Mouse (Mus musculus): ENCODE measurements around the gene Slc25a33. TPM values are rescaled to one million over a fixed set of nuclear protein-coding genes. Genes with fewer than 3 reads are reported as not detected.
A peak's percentile ranks its signal among the peaks of the same experiment; 100 is the strongest.
"Not testable (repeated sequence)": the region's sequence is repeated elsewhere in the genome, so short reads cannot be mapped to it uniquely, and the experiment has no call there.

The Slc25a33 gene
- 5.1 and 6.0 TPM in 2 replicates for polyA plus RNA-seq (2015; fragmentation: Nextera tagmentation; extraction: Ambion mirVana)

- Histone ChIP-seq H3K27ac (peak within 1 kb of the TSS; percentile 66), H3K27me3 (no peaks in the 10 kb centered on the region), H3K4me3 (peak within 1 kb of the TSS; percentile 71), H3K4me1 (replicated peaks) (peaks cover 29% of the 10 kb centered on the region), H3K36me3 (no peaks in the 10 kb centered on the region), H3K9ac (peak within 1 kb of the TSS; percentile 71), H3K4me2 (peak within 1 kb of the TSS; percentile 99), H3K9me3 (replicated peaks) (no peaks in the 10 kb centered on the region)
- WGBS: under 1% methylated on average over 50 of the region's 51 CpGs
- peak; percentile 98 for ATAC-seq (replicated peaks; ENCODE audit: insufficient number of reproducible peaks, insufficient read depth, low FRiP score, low read depth)
These were observed at the start of gene Slc25a33 for GRCm38 (mm10) chr4:149774094-149774470. Slc25a33 (minus strand) TSS chr4:149774277.

- Histone ChIP-seq H3K27me3 (no peaks in the 10 kb centered on the region), H3K4me2 (no peak overlapping the region), H3K4me3 (no peak overlapping the region), H3K9ac (no peak overlapping the region), H3K27ac (no peak overlapping the region), H3K9me3 (replicated peaks) (no peaks in the 10 kb centered on the region), H3K4me1 (replicated peaks) (peaks cover 9% of the 10 kb centered on the region), H3K36me3 (no peaks in the 10 kb centered on the region)
- WGBS: 69% methylated on average over 7 of the region's 7 CpGs
- no peak for ATAC-seq (replicated peaks; ENCODE audit: insufficient number of reproducible peaks, insufficient read depth, low FRiP score, low read depth)
These were observed 48.6 kb upstream of the Slc25a33 start for GRCm38 (mm10) chr4:149822586-149823196.

GRCm38 (mm10) chr4:149822126-149822525 lies 48.0 kb upstream of the Slc25a33 start:
- 54% methylated on average over 9 of the region's 9 CpGs for WGBS
- ATAC-seq (replicated peaks; ENCODE audit: insufficient number of reproducible peaks, insufficient read depth, low FRiP score, low read depth): no peak

GRCm38 (mm10) chr4:149820569-149820968 lies 46.5 kb upstream of the Slc25a33 start:
- 11% methylated on average over 6 of the region's 6 CpGs for WGBS
- H3K4me2 ChIP-seq: no peak overlapping the region
- H3K27me3 ChIP-seq: no peaks in the 10 kb centered on the region
- H3K27ac ChIP-seq: no peak overlapping the region
- H3K9me3 ChIP-seq (replicated peaks): no peaks in the 10 kb centered on the region
- no peak overlapping the region for H3K9ac ChIP-seq
- ATAC-seq (replicated peaks; ENCODE audit: insufficient number of reproducible peaks, insufficient read depth, low FRiP score, low read depth): peak; percentile 79
- no peak overlapping the region for H3K4me3 ChIP-seq
- H3K36me3 ChIP-seq: no peaks in the 10 kb centered on the region
- peaks cover 9% of the 10 kb centered on the region for H3K4me1 ChIP-seq (replicated peaks)

More at GRCm38 (mm10) chr4:149822126-149822525, 48.0 kb upstream of the Slc25a33 start:
- no peak overlapping the region for H3K4me3 ChIP-seq
- H3K9me3 ChIP-seq (replicated peaks): no peaks in the 10 kb centered on the region
- no peak overlapping the region for H3K4me2 ChIP-seq
- peaks cover 9% of the 10 kb centered on the region for H3K4me1 ChIP-seq (replicated peaks)
- no peak overlapping the region for H3K9ac ChIP-seq
- H3K27me3 ChIP-seq: no peaks in the 10 kb centered on the region
- H3K27ac ChIP-seq: no peak overlapping the region
- H3K36me3 ChIP-seq: no peaks in the 10 kb centered on the region

DNA sequence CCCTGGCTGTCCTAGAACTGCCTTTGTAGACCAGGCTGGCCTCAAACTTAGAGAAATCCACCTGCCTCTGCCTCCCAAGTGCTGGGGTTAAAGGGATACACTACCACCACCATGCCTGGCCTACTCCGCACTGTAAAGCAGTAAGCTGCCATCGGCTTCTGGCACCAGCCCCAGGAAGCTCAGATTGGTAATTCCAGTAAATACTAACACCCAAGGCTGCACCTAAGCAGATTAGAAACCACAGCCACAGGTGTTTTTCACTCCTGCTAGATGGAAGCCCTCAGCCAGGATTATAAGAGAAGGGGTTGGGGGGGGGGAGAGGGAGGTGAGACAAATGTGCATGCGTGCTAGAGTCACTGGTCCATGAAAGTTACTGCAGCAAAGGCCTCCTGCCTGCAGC lies 45.1 kb upstream of the Slc25a33 start:
- no peak overlapping the region for H3K4me2 ChIP-seq
- WGBS: 75% methylated on average over 3 of the region's 3 CpGs
- H3K9ac ChIP-seq: no peak overlapping the region
- H3K36me3 ChIP-seq: no peaks in the 10 kb centered on the region
- H3K9me3 ChIP-seq (replicated peaks): no peaks in the 10 kb centered on the region
- ATAC-seq (replicated peaks; ENCODE audit: insufficient number of reproducible peaks, insufficient read depth, low FRiP score, low read depth): no peak
- no peaks in the 10 kb centered on the region for H3K27me3 ChIP-seq
- H3K27ac ChIP-seq: no peak overlapping the region
- no peak overlapping the region for H3K4me3 ChIP-seq
- peaks cover 9% of the 10 kb centered on the region for H3K4me1 ChIP-seq (replicated peaks)

- Histone ChIP-seq H3K4me2 (no peak overlapping the region), H3K27me3 (no peaks in the 10 kb centered on the region), H3K9me3 (replicated peaks) (no peaks in the 10 kb centered on the region), H3K9ac (no peak overlapping the region), H3K4me1 (replicated peaks) (peaks cover 9% of the 10 kb centered on the region), H3K27ac (no peak overlapping the region), H3K4me3 (no peak overlapping the region), H3K36me3 (no peaks in the 10 kb centered on the region)
- ATAC-seq (replicated peaks; ENCODE audit: insufficient number of reproducible peaks, insufficient read depth, low FRiP score, low read depth): no peak
- WGBS: 86% methylated on average over 9 of the region's 9 CpGs
These were observed 42.5 kb upstream of the Slc25a33 start for GRCm38 (mm10) chr4:149816598-149816997.

- Histone ChIP-seq H3K36me3 (no peaks in the 10 kb centered on the region), H3K27ac (no peak overlapping the region), H3K4me1 (replicated peaks) (peaks cover 6% of the 10 kb centered on the region), H3K9ac (no peak overlapping the region), H3K4me2 (no peak overlapping the region), H3K9me3 (replicated peaks) (no peaks in the 10 kb centered on the region), H3K4me3 (no peak overlapping the region), H3K27me3 (peaks cover under 1% of the 10 kb centered on the region)
- no peak for ATAC-seq (replicated peaks; ENCODE audit: insufficient number of reproducible peaks, insufficient read depth, low FRiP score, low read depth)
- 85% methylated on average over 14 of the region's 14 CpGs for WGBS
These were observed 41.5 kb upstream of the Slc25a33 start for GRCm38 (mm10) chr4:149815586-149815985.

GRCm38 (mm10) chr4:149813409-149814184 lies 39.5 kb upstream of the Slc25a33 start:
- Histone ChIP-seq H3K4me1 (replicated peaks) (peaks cover 8% of the 10 kb centered on the region; the same call in 1 of the 2 replicates), H3K9ac (no peak overlapping the region), H3K9me3 (replicated peaks) (no peaks in the 10 kb centered on the region), H3K4me2 (no peak overlapping the region), H3K4me3 (no peak overlapping the region), H3K36me3 (no peaks in the 10 kb centered on the region), H3K27ac (no peak overlapping the region), H3K27me3 (peaks cover 19% of the 10 kb centered on the region)
- ATAC-seq (replicated peaks; ENCODE audit: insufficient number of reproducible peaks, insufficient read depth, low FRiP score, low read depth): no peak
- WGBS: 51% methylated on average over 14 of the region's 14 CpGs

GRCm38 (mm10) chr4:149810372-149810771 lies 36.3 kb upstream of the Slc25a33 start:
- H3K4me3 ChIP-seq; H3K9ac ChIP-seq; ATAC-seq (replicated peaks; ENCODE audit: insufficient number of reproducible peaks, insufficient read depth, low FRiP score, low read depth); H3K36me3 ChIP-seq; H3K4me1 ChIP-seq (replicated peaks); H3K9me3 ChIP-seq (replicated peaks); H3K4me2 ChIP-seq; H3K27ac ChIP-seq: not testable (repeated sequence)
- peaks cover 32% of the 10 kb centered on the region for H3K27me3 ChIP-seq

GRCm38 (mm10) chr4:149808584-149809227 lies 34.6 kb upstream of the Slc25a33 start:
- Histone ChIP-seq H3K4me3 (no peak overlapping the region), H3K9me3 (replicated peaks) (no peaks in the 10 kb centered on the region), H3K27ac (no peak overlapping the region), H3K27me3 (peaks cover 32% of the 10 kb centered on the region), H3K9ac (no peak overlapping the region), H3K4me1 (replicated peaks) (peaks cover 8% of the 10 kb centered on the region; the same call in 1 of the 2 replicates), H3K4me2 (no peak overlapping the region), H3K36me3 (no peaks in the 10 kb centered on the region)
- ATAC-seq (replicated peaks; ENCODE audit: insufficient number of reproducible peaks, insufficient read depth, low FRiP score, low read depth): no peak
- WGBS: 37% methylated on average over 11 of the region's 11 CpGs

DNA sequence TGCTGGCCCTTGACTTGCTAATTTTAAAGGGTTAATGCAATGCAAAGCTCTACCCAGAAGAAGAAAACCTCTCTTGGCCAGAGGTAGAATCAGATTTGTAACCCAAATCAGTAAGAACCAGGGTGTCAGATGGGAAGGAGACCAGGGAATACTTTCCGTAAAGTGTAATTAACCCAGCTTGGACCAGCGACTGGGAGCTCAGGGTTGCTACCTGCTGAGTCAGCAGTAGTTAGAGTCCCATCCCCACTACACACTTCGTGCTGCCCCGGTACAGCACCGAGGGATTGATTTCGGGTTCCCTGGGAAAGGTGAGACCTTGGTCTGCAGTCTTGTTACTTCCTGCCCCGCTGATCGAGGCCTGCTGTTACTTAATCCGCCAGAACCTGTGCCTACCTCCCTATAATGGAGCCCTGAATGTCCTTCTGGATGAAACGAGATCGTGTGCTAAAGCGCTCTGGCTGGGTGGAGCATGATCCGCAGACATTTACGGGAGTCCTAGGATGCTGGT lies 34.0 kb upstream of the Slc25a33 start:
- ATAC-seq (replicated peaks; ENCODE audit: insufficient number of reproducible peaks, insufficient read depth, low FRiP score, low read depth): no peak
- Histone ChIP-seq H3K27me3 (peaks cover 32% of the 10 kb centered on the region), H3K36me3 (no peaks in the 10 kb centered on the region), H3K4me3 (no peak overlapping the region), H3K9ac (no peak overlapping the region), H3K4me1 (replicated peaks) (peaks cover 6% of the 10 kb centered on the region; the same call in 1 of the 2 replicates), H3K4me2 (no peak overlapping the region), H3K27ac (no peak overlapping the region), H3K9me3 (replicated peaks) (no peaks in the 10 kb centered on the region)
- whole genome bisulfite sequencing: 44% methylated on average over 14 of the region's 14 CpGs

Measured in heart, embryonic 15.5 days (tissue).